Mouse (Mus musculus): ENCODE data around the gene Tbl1x. TPM values are rescaled to one million over a fixed set of nuclear protein-coding genes. Genes with fewer than 3 reads are reported as not detected.

The Tbl1x gene
- 10 to 100 TPM; 30.7 to 34.4 TPM for total RNA-seq (2021)

DNA sequence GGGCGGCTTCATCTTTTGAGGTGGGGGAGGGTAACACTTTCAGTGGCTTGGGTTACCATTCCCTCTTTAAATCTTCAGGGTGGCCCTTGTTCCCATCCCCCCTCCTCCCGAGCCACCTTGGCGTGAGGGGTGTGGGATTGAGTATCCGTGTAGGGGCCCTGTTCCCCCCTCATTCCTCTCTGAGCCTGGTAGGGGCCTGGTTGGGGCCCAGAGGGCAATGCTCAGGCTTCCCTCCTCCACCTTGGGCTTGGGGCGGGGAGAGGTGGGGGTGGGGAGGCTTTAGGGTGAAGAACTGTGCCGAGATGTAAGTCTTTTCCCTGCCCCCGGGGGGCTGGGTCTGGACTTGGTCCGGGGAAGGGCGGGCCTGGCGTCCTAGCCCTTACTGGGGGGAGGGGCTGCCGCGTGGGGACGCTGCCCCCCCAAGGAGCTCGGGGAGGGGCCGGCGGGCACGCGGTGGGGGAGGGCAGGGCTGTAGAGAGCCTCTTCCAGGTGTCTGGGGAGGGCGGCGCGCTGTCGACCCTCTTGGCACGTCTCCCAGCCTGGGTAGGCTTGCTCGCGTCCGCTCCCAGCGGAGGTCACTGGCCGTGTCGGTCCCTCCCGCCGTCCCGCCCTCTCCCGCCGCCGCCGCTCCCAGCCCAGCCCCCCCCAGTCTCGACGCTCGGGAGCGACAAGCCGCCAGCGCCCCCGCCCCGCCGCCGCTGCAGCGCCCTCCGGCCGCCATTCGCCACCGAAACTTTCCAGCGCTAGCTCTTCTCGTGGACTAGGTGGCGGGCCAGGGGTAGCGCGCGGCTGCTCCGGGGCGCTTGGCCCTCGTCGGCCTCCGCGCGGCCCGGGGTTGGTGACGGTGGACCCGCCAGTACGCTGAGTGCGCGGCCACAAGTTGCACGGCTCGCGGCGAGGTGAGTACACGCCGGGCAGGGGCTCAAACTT, at the start of gene Tbl1x:
Gene Tbl1x (plus strand): TSS at position 643 of the 930 bp plus-strand sequence.
- intact Hi-C loops (cut with DNase I), result loop anchor here (2.0 to 5.0 kb wide), 4 partner anchors 37 to 198 kb away; no protein-coding TSS in a partner anchor
- DNase-seq (ENCODE audit: low spot score), result peak; percentile 62

DNA sequence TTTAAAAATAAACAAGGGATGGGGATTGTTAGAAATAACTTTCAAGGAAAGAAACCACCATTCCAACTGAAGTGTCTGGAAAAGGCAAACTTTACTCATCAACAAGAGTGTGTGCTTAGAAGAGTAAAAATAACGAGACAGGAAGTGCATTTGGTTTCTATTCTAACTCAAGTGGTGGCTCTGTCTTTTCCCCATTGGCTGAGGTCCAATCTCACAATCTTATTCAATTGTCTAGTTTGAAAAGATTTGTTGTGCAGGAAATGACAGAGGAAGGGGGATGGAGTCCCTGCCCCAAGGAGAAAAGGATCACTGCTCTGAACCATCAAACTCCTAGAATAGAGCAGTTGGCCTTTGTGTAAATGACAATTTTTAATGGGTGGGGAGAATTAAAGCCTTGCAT, 41.6 kb upstream of the Tbl1x start:
- intact Hi-C loops (cut with DNase I), result no loop called here
- no peak for DNase-seq (ENCODE audit: low spot score)

DNA sequence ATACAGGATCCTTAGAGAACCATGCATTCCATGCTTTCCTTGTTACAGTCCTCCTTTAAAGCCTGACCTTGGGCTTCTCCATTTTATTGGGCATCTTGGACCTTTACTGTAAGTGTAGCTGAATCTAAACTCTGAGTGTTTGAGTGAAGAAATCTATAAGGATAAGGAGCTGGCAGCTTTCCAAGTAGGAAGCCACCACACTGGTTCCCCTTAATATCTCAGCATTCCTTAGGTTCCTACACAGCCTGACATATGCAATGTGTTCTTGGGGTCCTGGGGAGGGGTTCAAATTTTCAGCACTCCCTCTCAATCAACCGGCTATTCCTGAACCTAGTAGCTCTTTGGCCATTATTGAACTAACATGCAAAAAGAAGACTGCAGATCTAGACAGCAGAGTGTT, 38.0 kb upstream of the Tbl1x start:
- intact Hi-C loops (cut with DNase I), result no loop called here
- DNase-seq (ENCODE audit: low spot score), result no peak

DNA sequence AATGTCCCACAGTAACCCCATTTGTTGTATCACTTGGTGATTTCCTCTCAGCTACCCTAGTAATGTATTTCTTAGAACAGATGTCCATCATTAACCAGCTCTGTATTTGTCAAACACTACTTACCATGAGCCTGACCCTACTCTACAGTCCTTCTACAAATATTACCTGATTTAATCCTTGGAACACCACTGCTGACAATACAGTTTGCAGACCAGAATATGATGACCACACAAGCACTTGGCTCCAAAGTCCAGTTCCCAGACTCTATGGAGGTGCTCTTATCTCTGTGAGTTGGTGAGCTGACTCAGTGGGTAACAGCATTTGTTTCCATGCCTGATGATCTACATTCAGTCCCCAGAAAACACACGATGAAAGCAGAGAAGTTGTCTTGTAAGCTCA, 37.3 kb upstream of the Tbl1x start:
- DNase-seq (ENCODE audit: low spot score), result no peak
- intact Hi-C loops (cut with DNase I), result no loop called here

DNA sequence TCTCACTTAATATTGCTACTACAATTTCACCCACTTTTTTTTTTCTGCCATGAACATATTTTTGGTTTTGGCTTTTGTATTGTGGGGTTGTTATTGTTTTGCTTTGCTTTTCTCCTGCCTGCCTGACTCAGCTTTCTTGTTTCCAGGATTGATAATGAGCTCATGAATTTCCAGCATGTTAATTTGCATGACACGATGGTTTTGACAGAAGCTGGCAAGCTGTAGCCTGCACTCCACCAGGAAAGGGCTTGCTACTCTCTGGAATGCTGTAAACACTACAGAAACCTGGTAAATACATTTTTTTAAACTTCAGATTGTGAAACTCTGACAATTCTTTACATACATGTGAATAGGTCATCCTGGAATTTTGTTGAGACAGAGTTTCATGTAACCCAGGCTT, 36.3 kb upstream of the Tbl1x start:
- DNase-seq (ENCODE audit: low spot score), result no peak
- intact Hi-C loops (cut with DNase I), result no loop called here

DNA sequence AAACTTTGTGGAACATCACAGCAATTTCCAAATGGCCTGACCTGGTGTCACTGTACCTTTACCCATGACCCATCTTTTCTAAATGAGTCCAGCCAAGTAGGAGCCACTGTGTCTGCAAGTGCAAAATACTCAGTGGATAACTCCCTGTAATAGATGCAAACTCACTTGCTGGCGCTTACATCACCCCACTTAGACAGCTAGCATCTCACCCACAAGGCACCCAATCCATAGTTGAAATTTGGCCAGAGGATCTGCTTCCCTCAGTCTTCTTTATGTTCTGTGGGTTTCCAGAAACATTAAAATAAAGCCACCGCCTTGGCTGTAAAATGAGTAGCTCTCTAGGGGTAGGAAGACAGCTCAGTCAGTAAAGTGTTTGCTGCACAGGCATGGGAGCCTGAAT, 33.3 kb upstream of the Tbl1x start:
- intact Hi-C loops (cut with DNase I), result no loop called here
- no peak for DNase-seq (ENCODE audit: low spot score)

DNA sequence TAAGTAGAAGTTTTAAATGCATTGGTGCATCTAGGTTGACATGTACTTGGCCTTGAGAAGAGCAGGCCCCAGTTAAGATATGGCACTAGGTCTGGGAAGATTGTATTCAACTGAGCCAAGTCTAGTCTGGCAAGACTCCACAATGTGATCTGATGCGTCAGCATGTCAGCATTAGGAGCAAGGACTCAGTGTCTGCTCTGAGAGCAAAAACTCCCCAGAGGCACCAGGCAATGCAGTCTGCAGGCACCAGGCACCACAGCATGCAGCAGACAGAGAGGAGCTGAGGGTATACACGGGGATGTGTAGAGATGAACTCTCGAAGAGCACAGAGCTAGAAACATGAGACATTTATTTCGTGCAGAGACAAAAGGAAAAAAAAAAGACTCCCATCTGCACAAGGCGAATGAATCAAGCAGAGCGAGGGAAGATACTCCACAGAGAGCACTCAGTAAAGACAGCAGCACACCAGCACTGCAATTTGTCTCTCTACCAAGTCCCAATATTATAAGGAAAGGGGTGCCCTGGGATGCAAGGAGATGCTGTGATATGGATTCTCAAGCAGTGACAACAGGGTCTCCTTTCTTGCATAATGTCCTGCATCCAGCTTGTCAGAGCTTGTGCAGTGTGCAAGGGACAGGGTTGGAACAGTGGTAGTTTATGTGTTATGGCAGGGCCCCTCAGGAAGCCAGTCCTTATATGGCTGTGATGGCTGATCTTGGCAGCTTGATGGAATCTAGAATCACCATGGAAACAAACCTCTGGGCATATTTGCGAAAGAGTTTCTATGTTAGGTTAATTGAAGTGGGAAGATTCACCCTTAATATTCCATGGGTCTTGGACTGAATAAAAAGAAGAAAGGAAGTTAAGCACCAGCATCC, 22.7 kb upstream of the Tbl1x start:
- DNase-seq (ENCODE audit: low spot score), result peak; percentile 5
- intact Hi-C loops (cut with DNase I), result no loop called here

DNA sequence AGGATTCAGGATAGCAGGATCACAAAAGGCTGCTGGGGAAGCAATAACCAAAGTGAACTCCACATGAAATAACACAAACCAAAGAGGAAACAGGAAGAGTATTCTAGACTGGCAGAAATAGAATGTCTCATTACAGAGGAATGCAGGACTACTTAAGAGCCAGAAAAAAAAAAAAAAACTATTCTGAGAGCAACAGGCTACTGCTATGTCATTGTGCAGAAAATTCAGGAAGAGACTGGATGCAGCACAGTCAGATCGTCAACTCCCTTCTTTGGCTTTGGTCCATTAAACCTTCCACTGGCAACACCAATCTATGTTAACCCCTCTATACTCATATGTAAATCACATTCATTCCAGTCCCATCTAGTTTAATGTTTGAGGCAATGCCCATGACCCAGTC, 20.7 kb upstream of the Tbl1x start:
- DNase-seq (ENCODE audit: low spot score), result no peak

DNA sequence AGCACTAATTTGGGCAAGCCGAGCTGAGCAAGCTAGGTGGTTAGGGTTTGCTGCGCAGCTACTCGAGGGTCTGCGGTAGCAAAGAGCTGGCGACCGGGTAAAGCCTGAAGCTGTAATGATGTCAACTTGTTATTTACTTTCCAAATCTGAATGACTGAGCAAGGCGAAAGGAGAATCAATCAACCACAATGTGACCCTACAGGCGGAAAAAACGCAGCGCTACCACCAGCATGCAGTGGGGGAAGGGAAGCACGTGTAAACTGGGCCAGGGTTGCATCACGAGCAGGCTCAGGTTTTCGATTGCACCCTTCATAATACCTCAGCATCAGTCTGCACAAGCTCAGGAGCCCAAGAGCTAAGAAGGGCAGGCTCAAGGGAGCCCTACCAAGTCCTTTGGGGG, 1.7 kb upstream of the Tbl1x start:
- intact Hi-C loops (cut with DNase I), result no loop called here
- peak; percentile 71 for DNase-seq (ENCODE audit: low spot score)

More for the DNA sequence above, 20.7 kb upstream of the Tbl1x start:
- intact Hi-C loops (cut with DNase I), result no loop called here

DNA sequence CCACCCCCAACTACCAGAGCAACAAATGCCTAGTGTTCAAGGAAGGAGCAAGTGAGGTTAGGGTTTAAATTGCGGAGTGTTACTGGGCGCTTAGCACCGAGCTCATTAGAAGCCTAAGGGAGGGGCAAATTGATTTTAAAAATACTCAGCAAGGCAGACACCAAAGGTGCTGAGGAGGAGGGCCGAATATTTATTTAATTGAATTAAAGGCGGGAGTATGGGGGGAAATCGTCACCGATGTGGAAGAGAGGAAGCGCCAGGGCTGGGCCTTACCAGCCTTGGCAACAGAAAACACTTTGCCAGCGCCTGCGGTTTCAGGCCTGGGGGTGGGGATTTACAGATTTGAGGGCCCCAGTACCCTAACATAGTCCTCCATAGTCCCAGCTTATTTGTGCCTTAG, 1.0 kb upstream of the Tbl1x start:
- intact Hi-C loops (cut with DNase I), result loop anchor here (2.0 to 5.0 kb wide), 4 partner anchors 38 to 197 kb away; no protein-coding TSS in a partner anchor
- DNase-seq (ENCODE audit: low spot score), result no peak

DNA sequence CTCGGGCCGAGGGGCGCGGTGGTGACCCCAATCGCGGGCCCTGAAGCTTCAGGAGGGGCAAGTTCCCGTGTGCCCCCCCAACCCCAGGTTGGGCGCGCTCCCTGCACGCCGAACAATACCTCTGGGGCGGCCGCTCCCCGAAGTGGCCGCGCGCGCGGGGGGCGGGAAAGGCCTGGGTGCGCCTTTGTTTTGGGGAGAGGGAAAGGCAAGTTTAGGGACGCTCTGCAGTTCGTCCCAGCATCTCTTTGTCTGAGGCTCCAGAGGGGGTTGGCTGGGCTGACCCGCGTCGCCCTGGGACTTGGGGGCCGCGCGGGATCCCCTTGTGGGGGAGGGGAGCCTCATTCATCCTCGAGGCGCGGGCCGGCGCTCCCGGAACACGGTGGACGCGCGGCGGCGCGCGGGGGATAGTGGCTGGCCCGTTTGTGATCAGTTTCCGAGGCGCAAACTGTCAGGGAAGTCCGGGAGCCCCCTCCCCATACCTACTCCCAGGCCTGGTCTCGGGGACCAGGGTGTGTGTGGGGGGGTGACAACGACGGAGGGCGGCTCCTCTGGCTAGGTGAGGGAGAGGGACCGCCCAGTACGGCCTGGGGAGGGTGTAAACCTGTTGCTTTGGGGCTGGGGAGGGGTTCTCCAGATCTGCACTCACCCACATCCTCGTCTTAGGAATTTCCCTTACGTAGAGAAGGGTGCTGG, 634 bp downstream of the Tbl1x start:
- peak; percentile 7 for DNase-seq (ENCODE audit: low spot score)
- intact Hi-C loops (cut with DNase I), result loop anchor here (2.0 to 5.0 kb wide), 4 partner anchors 36 to 199 kb away; no protein-coding TSS in a partner anchor

DNA sequence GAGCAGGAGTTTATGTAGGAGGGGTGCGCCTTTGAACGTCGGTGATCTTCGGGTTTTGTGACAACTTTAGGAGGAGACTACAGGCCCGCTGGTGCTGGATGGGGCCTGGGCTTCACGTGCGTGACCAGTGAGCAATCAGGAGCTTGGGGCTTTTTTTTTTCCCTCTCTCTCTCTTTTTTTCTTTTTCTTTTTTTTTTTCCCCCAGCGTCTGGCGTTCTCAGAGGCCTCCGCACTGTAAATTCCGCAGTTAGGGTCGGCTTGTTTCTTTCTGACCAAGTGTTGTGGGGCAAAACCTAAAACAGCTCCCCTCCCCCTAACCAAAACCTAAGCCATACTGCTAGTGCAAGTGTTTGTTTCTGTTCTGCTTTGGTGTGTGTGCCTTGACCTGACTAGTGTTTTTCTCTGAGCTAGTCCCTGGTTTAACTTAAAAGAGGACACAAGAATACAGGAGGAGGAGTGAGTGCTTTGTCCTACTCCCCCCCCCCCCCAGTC, 1.2 kb downstream of the Tbl1x start:
- no peak for DNase-seq (ENCODE audit: low spot score)
- intact Hi-C loops (cut with DNase I), result loop anchor here (2.0 to 5.0 kb wide), 4 partner anchors 35 to 200 kb away; no protein-coding TSS in a partner anchor

DNA sequence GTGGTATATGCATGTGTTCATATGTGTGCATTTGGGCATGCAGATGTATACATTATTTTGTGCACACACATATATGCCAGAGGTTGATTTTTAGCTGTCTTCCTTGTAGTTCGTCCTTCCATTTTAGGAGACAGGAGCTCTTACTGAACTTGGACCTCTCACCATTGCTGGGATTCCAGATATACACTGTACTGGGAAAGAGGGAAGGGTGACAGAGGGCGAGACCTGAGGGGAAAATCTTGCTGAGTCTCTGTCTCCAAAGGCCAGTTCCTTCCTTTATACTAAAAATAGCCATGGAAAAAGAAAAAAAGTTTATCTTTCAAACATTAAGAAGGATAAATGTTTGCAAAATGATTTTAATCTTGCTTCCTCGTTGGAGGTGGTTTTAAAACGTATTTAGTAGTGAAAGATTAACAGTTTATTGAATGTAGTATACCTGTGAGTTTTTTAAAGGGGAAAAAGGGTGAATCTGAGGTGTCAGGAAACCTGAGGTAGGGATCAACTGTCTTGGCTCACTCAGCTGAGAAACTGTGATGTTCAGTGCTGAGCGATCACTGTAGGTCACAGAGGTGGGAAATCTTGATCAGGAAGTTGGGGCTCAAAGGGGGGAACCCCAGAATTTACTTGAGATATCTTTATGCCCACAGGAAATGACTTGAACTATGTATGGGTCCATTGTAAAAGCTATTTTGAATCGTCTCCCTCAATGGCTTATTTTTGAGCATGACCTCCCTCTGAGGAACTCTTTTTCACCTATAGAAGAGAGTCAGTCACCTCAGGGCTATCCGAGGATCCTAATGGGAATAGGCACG, 6.7 kb downstream of the Tbl1x start:
- intact Hi-C loops (cut with DNase I), result no loop called here
- DNase-seq (ENCODE audit: low spot score), result no peak

DNA sequence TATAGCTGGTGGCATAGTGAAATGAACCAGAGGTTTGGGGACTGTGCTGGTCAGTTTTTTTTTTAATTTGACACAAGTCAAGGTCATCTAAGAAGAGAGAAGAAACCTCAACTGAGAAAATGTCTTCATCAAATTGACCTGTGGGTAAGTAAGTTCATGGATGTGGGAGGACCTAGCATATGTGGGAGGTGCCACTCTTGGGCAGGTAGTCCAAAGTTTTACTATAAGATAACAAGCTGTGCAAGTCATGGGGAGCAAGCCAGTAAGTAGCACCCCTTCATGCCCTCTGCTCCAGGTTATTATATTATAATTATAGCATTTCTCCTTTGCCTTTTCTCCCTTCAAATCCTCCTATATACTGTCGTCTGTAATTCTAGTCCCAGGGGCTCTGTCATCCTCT, 8.1 kb downstream of the Tbl1x start:
- DNase-seq (ENCODE audit: low spot score), result no peak
- intact Hi-C loops (cut with DNase I), result no loop called here

DNA sequence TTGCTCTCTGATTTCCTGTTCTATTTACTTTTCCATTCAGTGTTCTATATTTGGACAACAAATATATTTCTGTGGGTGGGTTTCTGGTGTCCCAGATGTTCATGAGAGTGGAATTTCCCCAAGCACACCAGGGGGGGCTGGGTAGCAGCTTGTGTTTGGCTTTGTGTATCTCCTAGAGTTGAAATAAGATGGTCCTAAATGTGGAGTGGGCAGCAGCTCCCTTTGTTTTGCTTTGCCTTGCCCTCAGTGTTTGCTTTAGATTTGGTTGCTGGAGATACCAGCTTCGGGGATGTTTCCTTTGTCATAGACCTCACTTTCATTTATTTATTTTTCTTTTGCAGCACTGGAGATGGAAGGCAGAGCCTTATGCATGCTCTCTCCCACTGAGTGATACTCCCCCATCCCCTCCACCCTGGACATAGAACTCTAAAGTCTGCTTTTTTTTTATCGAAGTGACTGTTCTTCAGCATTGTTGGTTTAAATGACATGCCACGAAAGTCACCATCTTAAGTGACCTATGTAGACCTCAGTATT, 12.1 kb downstream of the Tbl1x start:
- DNase-seq (ENCODE audit: low spot score), result no peak
- intact Hi-C loops (cut with DNase I), result no loop called here

DNA sequence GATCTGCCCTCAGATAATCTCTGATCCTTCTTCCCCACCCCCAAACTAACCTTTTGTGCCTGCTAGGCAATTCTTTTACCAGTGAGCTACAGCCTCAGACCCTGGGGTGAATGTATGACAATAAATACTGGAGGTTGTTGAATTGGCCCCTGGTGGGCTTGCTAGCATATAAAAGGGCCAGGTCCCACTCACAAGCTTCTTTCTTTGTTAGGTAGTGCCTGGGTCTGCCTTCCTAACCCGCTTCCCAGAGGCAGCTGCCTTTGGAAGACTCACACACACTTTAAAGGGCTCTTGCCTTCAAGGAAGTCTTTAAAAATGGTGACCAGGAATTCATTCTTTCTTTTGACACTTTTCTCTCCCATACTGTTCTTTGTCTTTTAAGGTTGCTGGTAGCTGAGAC, 14.4 kb downstream of the Tbl1x start:
- intact Hi-C loops (cut with DNase I), result no loop called here
- no peak for DNase-seq (ENCODE audit: low spot score)

DNA sequence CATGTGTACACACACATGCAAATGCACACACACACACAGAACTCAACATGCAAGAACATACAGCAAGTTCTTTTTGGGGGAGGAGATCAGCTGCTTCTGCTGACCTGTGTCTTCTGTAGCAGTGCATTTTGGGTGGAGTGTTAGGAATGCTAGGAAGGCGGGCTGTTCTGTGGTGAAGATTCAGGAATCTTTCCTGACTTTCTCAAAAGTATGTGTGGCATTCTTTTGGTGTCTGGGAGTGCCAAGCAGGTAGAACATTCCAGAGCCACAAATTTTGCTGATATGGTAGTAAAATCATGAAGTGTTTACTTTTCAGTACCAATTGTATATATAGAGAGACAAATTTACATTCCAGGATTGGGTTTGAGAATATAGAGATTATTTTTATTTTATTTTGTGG, 17.6 kb downstream of the Tbl1x start:
- intact Hi-C loops (cut with DNase I), result no loop called here
- no peak for DNase-seq (ENCODE audit: low spot score)

DNA sequence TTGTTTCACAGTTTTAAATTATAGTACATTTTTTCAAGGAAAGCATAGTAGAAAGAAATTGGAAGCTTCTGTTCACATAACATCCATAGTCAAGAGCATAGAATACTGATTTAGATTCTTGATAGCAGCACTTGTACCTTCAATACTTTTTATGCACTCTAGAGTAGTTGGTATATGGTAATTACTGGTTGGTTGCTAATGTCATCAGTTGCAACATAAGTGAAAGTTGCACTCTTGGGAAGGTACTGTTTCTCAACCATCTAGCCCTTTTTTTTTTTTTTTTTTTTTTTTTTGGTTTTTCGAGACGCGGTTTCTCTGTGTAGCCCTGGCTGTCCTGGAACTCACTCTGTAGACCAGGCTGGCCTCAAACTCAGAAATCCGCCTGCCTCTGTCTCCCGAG, 20.2 kb downstream of the Tbl1x start:
- DNase-seq (ENCODE audit: low spot score), result no peak
- intact Hi-C loops (cut with DNase I), result no loop called here

DNA sequence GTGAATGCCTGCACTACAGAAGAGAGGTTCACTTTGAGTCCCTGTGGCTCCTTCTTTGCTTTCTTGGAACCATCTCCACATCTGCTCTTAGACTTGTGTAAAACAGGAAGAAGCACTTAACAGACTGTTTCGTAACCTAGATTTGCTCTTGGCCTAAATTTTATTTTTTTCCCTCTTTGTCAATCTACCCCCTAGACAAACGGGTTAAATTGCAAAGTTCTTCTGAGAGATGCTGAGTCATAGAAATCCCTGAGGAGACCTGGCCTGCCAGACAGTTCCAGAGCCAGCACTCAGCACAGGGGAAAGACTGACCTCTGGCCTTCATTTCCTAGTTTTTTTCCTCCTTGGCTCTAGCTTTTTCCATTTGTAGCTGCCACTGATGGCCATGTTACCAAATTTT, 23.1 kb downstream of the Tbl1x start:
- DNase-seq (ENCODE audit: low spot score), result peak; percentile 42
- intact Hi-C loops (cut with DNase I), result no loop called here
